Mouse (Mus musculus) left cerebral cortex, postnatal 4 days (tissue): ENCODE measurements at regions not wholly inside any gene's neighbourhood (a gene's known extent, or its start where the extent isn't known, plus 50 kb on each side); places are given as distances from the start of the nearest gene placed in this dataset.
A peak's percentile ranks its signal among the peaks of the same experiment; 100 is the strongest.
"Not testable (repeated sequence)": the region's sequence is repeated elsewhere in the genome, so short reads cannot be mapped to it uniquely, and the experiment has no call there.

Experiments used
- DNase-seq: peaks from one replicate; pipeline ENCODE4 v3.0.0-alpha.2; 2022
- intact Hi-C: fragments of 180-260 bp; cut with DNase I; formaldehyde crosslinking; loops from one replicate; pipeline ENCODE4 v1.15.1; 2025

- DNase-seq = no peak
- intact Hi-C loops = no loop called here
Observed at GRCm38 (mm10) chr1:12519601-12520000, 1105.7 kb downstream of the A830018L16Rik start.

GRCm38 (mm10) chr1:12555859-12556258 lies 1142.0 kb downstream of the A830018L16Rik start:
- DNase-seq = no peak
- intact Hi-C loops = no loop called here

- no peak for DNase-seq
- intact Hi-C loops = no loop called here
Observed at GRCm38 (mm10) chr1:12571755-12572358, 1158.0 kb downstream of the A830018L16Rik start.

- DNase-seq = no peak
- intact Hi-C loops = no loop called here
Observed at GRCm38 (mm10) chr1:12572770-12573169, 1158.9 kb downstream of the A830018L16Rik start.

- intact Hi-C loops = no loop called here
- DNase-seq = no peak
Observed at GRCm38 (mm10) chr1:12574274-12574673, 1160.4 kb downstream of the A830018L16Rik start.

GRCm38 (mm10) chr1:12577027-12577703 lies 1163.3 kb downstream of the A830018L16Rik start:
- no peak for DNase-seq
- intact Hi-C loops = no loop called here

- DNase-seq = no peak
- intact Hi-C loops = no loop called here
Observed at GRCm38 (mm10) chr1:12577978-12578377, 1164.1 kb downstream of the A830018L16Rik start.

- intact Hi-C loops = no loop called here
- no peak for DNase-seq
Observed at GRCm38 (mm10) chr1:12583012-12583411, 1169.1 kb downstream of the A830018L16Rik start.

GRCm38 (mm10) chr1:12586981-12587380 lies 1173.1 kb downstream of the A830018L16Rik start:
- DNase-seq, intact Hi-C loops: not testable (repeated sequence)

GRCm38 (mm10) chr1:12612102-12612501 lies 1198.2 kb downstream of the A830018L16Rik start:
- no peak for DNase-seq
- intact Hi-C loops = no loop called here

- intact Hi-C loops = no loop called here
- DNase-seq = no peak
Observed at GRCm38 (mm10) chr1:12615303-12615702, 1201.4 kb downstream of the A830018L16Rik start.

- no peak for DNase-seq
- intact Hi-C loops = no loop called here
Observed at GRCm38 (mm10) chr1:12615733-12616481, 1202.0 kb downstream of the A830018L16Rik start.

GRCm38 (mm10) chr1:12619981-12620380 lies 1206.1 kb downstream of the A830018L16Rik start:
- DNase-seq = no peak
- intact Hi-C loops = no loop called here

- intact Hi-C loops = no loop called here
- no peak for DNase-seq
Observed at GRCm38 (mm10) chr1:12620825-12621224, 1206.9 kb downstream of the A830018L16Rik start.

- intact Hi-C loops = no loop called here
- no peak for DNase-seq
Observed at GRCm38 (mm10) chr1:12623158-12623557, 1209.3 kb downstream of the A830018L16Rik start.

GRCm38 (mm10) chr1:12633049-12633448 lies 1219.1 kb downstream of the A830018L16Rik start:
- intact Hi-C loops = no loop called here
- no peak for DNase-seq

GRCm38 (mm10) chr1:12636326-12637147 lies 1222.6 kb downstream of the A830018L16Rik start:
- intact Hi-C loops = no loop called here
- peak; percentile 2 for DNase-seq

- peak; percentile 41 for DNase-seq
- intact Hi-C loops = no loop called here
Observed at GRCm38 (mm10) chr1:12640983-12641382, 1227.1 kb downstream of the A830018L16Rik start.
